Mouse (Mus musculus) spleen, postnatal 14 days (tissue): Measurements from ENCODE around the gene Pola1.

ENCODE experiments used
- DNase-seq, 2 experiments: peaks; one replicate each; pipeline ENCODE4 v3.0.0; 2021 to 2022; ENCODE audit warnings: low spot score in 2 of 2

The Pola1 gene

GRCm38 (mm10) chrX:93631657-93632449, at the start of gene Pola1:
Pola1 (minus strand) TSS chrX:93632155.
- peak; percentile 54 to 63 for DNase-seq

- DNase-seq: no peak
These were observed 44.3 kb upstream of the Pola1 start for GRCm38 (mm10) chrX:93676228-93676627.

GRCm38 (mm10) chrX:93674836-93675795, 43.2 kb upstream of the Pola1 start:
- DNase-seq: peak; percentile 42 to 54

GRCm38 (mm10) chrX:93674432-93674831, 42.5 kb upstream of the Pola1 start:
- no peak for DNase-seq

- no peak for DNase-seq
These were observed 32.8 kb upstream of the Pola1 start for GRCm38 (mm10) chrX:93664787-93665186.

- DNase-seq: no peak
These were observed 32.1 kb upstream of the Pola1 start for GRCm38 (mm10) chrX:93663919-93664586.

GRCm38 (mm10) chrX:93655153-93655552, 23.2 kb upstream of the Pola1 start:
- DNase-seq: no peak

- no peak for DNase-seq
These were observed 22.5 kb upstream of the Pola1 start, which contains the start of gene Pcyt1b for GRCm38 (mm10) chrX:93654218-93655002. Pcyt1b (plus strand) TSS chrX:93654863.

GRCm38 (mm10) chrX:93650738-93651137, 18.8 kb upstream of the Pola1 start:
- no peak for DNase-seq

- DNase-seq: no peak
These were observed 12.1 kb upstream of the Pola1 start for GRCm38 (mm10) chrX:93644022-93644421.

GRCm38 (mm10) chrX:93643600-93643999, 11.6 kb upstream of the Pola1 start:
- DNase-seq: no peak

GRCm38 (mm10) chrX:93634861-93635375, 3.0 kb upstream of the Pola1 start:
- no peak for DNase-seq

GRCm38 (mm10) chrX:93630256-93630655, 1.7 kb downstream of the Pola1 start:
- no peak for DNase-seq

GRCm38 (mm10) chrX:93602214-93602613, 29.7 kb downstream of the Pola1 start:
- no peak for DNase-seq

- DNase-seq: no peak
These were observed 37.7 kb downstream of the Pola1 start for GRCm38 (mm10) chrX:93594283-93594682.

GRCm38 (mm10) chrX:93580931-93581330, 51.0 kb downstream of the Pola1 start:
- no peak for DNase-seq

GRCm38 (mm10) chrX:93557171-93557570, 74.8 kb downstream of the Pola1 start:
- no peak for DNase-seq

- DNase-seq: no peak
These were observed 92.2 kb downstream of the Pola1 start for GRCm38 (mm10) chrX:93539779-93540178.

GRCm38 (mm10) chrX:93502865-93503353, 129.0 kb downstream of the Pola1 start:
- no peak for DNase-seq

- no peak for DNase-seq
These were observed 134.4 kb downstream of the Pola1 start for GRCm38 (mm10) chrX:93497597-93497996.

GRCm38 (mm10) chrX:93465711-93466110, 166.2 kb downstream of the Pola1 start:
- DNase-seq: no peak
